Mouse (Mus musculus) hindbrain, embryonic 12.5 days (tissue): ENCODE results near the gene Mybpc2. TPM values are rescaled to one million over a fixed set of nuclear protein-coding genes. Genes with fewer than 3 reads are reported as not detected.

ENCODE experiments used
- ATAC-seq: fragments of 200-750 bp; cut with Nextera tagmentation; 2 replicates; pipeline ENCODE4 v1.8.0; 2017; ENCODE audit warnings: moderate TSS enrichment; ENCODE audit not compliant: low FRiP score
- H3K27ac ChIP-seq: fragments of 300-500 bp; sonication (generic); 2 replicates; pipeline ENCODE4 v1.5.1; 2016; ENCODE audit warnings: mild to moderate bottlenecking
- H3K27me3 ChIP-seq: fragments of 300-500 bp; sonication (generic); 2 replicates; pipeline ENCODE4 v1.6.1; 2016; ENCODE audit warnings: mild to moderate bottlenecking
- H3K36me3 ChIP-seq: fragments of 300-500 bp; sonication (generic); 2 replicates; pipeline ENCODE4 v1.6.1; 2016; ENCODE audit warnings: mild to moderate bottlenecking
- H3K4me1 ChIP-seq: fragments of 300-500 bp; sonication (generic); 2 replicates; pipeline ENCODE4 v1.6.1; 2016
- H3K4me2 ChIP-seq: fragments of 300-500 bp; sonication (generic); replicated peaks from 2 replicates; pipeline ENCODE4 v1.6.1; 2016; ENCODE audit warnings: mild to moderate bottlenecking
- H3K4me3 ChIP-seq: fragments of 300-500 bp; sonication (generic); 2 replicates; pipeline ENCODE4 v1.5.1; 2016; ENCODE audit warnings: mild to moderate bottlenecking
- H3K9ac ChIP-seq: fragments of 300-500 bp; sonication (generic); 2 replicates; pipeline ENCODE4 v1.6.1; 2016; ENCODE audit warnings: mild to moderate bottlenecking, moderate library complexity
- H3K9me3 ChIP-seq: fragments of 300-500 bp; sonication (generic); replicated peaks from 2 replicates; pipeline ENCODE4 v1.6.1; 2016; ENCODE audit warnings: mild to moderate bottlenecking
- WGBS: fragments of 180-500 bp; shearing (Covaris S2); methylation state at CpG from one replicate; pipeline ENCODE4 v1.1.7; 2016; 5-methylcytosine and 5-hydroxymethylcytosine counted together
- polyA plus RNA-seq: library from polyadenylated mRNA; unstranded; fragments of >200 nt; fragmentation: Nextera tagmentation; extraction: Ambion mirVana; gene quantifications from 2 replicates; pipeline ENCODE4 v1.2.1, GENCODE M21; 2016

Gene Mybpc2
- polyA plus RNA-seq, 1 experiment from 2014 or later: 0.22 TPM

DNA sequence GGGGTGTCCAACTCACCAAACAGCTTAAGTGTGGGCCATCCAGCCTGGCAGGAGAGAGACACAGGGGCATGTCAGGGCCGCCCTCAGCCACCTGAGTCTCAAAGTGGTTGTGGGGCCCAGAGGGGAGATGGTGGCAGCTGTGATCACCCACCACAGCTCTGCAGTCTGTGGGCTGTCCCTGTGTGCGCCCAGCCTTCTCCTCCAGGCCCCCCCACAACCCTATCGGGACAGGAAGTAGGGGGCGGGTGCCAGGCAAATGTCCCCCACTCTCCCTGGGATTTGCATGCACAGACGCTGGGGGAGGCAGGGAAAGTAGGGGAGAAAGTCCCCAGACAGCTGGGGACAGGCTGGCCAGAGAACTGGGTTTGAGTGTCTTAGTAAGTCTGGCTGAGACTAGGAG is 6.8 kb upstream of the Mybpc2 start:
- Histone ChIP-seq H3K4me3 (no peak overlapping the region), H3K4me1 (peaks cover 8% of the 10 kb centered on the region), H3K36me3 (peaks cover 34% of the 10 kb centered on the region), H3K9ac (no peak overlapping the region), H3K4me2 (no peak overlapping the region), H3K9me3 (no peaks in the 10 kb centered on the region), H3K27ac (no peak overlapping the region), H3K27me3 (peaks cover 32% of the 10 kb centered on the region)
- WGBS: 50% methylated on average over 5 of the region's 5 CpGs
- no peak for ATAC-seq

DNA sequence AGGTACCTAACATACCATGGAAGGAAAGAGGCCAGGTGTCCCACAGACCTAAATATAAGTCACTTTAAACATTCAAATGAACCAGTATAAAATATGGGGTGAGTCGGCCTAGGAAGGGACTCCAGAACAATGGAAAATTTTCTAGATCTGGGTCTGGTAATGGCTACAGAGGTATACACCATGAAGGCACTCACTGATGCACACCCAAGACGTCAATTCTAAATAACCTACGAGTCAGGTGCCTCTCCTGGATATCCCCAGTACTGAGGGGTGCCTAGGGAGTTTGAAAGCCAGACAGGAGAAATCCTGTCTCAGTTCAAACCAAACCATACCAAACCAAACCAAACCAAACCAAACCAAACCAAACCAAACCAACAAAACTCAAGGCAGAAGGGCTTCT is 6.1 kb upstream of the Mybpc2 start:
- Histone ChIP-seq H3K4me1 (peaks cover 8% of the 10 kb centered on the region), H3K27ac (no peak overlapping the region), H3K4me3 (no peak overlapping the region), H3K27me3 (peaks cover 38% of the 10 kb centered on the region), H3K36me3 (peaks cover 28% of the 10 kb centered on the region), H3K9ac (no peak overlapping the region), H3K9me3 (no peaks in the 10 kb centered on the region), H3K4me2 (no peak overlapping the region)
- ATAC-seq: no peak
- 78% methylated on average over 3 of the region's 3 CpGs for WGBS

DNA sequence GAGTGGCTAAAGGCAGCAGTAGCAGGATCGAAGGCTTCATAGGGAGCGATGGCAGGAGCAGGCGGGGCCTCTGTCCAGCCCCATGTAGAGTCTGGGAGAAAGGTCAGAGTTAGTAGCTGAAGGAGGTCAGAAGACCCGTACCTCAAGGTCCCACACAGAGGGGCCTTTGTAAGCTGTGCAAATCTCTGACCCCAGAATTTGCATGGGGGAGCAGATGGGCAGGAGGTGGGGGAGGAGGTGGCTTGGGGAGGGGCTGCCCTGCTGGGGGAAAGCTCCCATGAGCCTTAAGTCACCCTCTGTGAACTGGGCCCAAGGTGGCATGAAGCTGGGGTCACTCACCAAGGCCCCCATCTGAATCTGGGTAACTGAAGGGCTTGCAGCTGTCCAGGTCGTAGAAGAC is 5.1 kb upstream of the Mybpc2 start:
- 59% methylated on average over 5 of the region's 5 CpGs for WGBS
- peaks cover 48% of the 10 kb centered on the region for H3K27me3 ChIP-seq

GRCm38 (mm10) chr7:44527483-44528398 is 3.3 kb upstream of the Mybpc2 start:
- peaks cover 66% of the 10 kb centered on the region for H3K27me3 ChIP-seq
- peak overlapping the region; percentile 58 for H3K4me2 ChIP-seq
- no peak overlapping the region for H3K27ac ChIP-seq
- peaks cover 15% of the 10 kb centered on the region for H3K4me1 ChIP-seq
- WGBS: 6% methylated on average over 40 of the region's 40 CpGs
- H3K9me3 ChIP-seq: no peaks in the 10 kb centered on the region
- peak overlapping the region; percentile 36 for H3K9ac ChIP-seq
- 0 out of 2 replicates have a peak, but pooled peaks have one; percentile 23 for ATAC-seq
- peak overlapping the region; percentile 22 for H3K4me3 ChIP-seq
- H3K36me3 ChIP-seq: 0 out of 2 replicates have a peak, but pooled peaks cover 2% of the 10 kb centered on the region

More for the DNA sequence above, 5.1 kb upstream of the Mybpc2 start:
- no peak for ATAC-seq
- Histone ChIP-seq H3K4me3 (no peak overlapping the region), H3K27ac (no peak overlapping the region), H3K36me3 (peaks cover 20% of the 10 kb centered on the region), H3K9me3 (no peaks in the 10 kb centered on the region), H3K4me1 (peaks cover 15% of the 10 kb centered on the region), H3K4me2 (no peak overlapping the region), H3K9ac (no peak overlapping the region)

GRCm38 (mm10) chr7:44526414-44527154 is 2.1 kb upstream of the Mybpc2 start:
- Histone ChIP-seq H3K4me2 (no peak overlapping the region), H3K27me3 (peaks cover 77% of the 10 kb centered on the region), H3K9ac (no peak overlapping the region), H3K9me3 (no peaks in the 10 kb centered on the region), H3K36me3 (no peaks in the 10 kb centered on the region), H3K4me1 (peaks cover 16% of the 10 kb centered on the region), H3K4me3 (no peak overlapping the region), H3K27ac (no peak overlapping the region)
- WGBS: 88% methylated on average over 14 of the region's 14 CpGs
- no peak for ATAC-seq

- no peak for ATAC-seq
- Histone ChIP-seq H3K27me3 (peaks cover 88% of the 10 kb centered on the region), H3K36me3 (no peaks in the 10 kb centered on the region), H3K4me1 (peaks cover 17% of the 10 kb centered on the region), H3K27ac (no peak overlapping the region), H3K4me3 (no peak overlapping the region), H3K9me3 (no peaks in the 10 kb centered on the region), H3K4me2 (peak overlapping the region; percentile 30), H3K9ac (peak overlapping the region; percentile 38; the same call in 1 of the 2 replicates)
- WGBS: 16% methylated on average over 21 of the region's 22 CpGs
These were observed 823 bp upstream of the Mybpc2 start for GRCm38 (mm10) chr7:44525126-44525832.

DNA sequence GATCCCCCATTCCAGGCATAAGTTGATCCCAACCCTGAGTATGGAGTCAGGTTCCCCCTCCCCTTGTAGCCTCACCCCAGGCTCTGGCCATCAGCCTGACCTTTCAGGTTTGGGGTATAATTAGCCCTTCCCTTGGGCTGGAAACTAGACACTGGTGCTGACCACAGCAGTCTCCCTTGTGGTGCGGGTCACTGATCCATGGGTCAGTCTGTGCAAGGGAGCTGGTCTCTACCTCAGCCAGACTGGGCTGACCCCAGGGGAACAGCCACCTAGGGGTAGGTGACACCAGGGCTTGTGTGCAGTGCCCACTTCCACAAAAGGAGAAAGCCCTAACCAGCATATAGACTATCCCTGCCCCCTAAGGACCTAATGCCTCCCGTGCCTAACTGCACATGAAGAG is 1.4 kb downstream of the Mybpc2 start:
- WGBS: 87% methylated on average over 2 of the region's 2 CpGs
- Histone ChIP-seq H3K4me1 (peaks cover 15% of the 10 kb centered on the region), H3K9me3 (no peaks in the 10 kb centered on the region), H3K4me3 (no peak overlapping the region), H3K9ac (no peak overlapping the region), H3K27ac (no peak overlapping the region), H3K27me3 (peaks cover 74% of the 10 kb centered on the region), H3K4me2 (no peak overlapping the region), H3K36me3 (no peaks in the 10 kb centered on the region)
- ATAC-seq: no peak

DNA sequence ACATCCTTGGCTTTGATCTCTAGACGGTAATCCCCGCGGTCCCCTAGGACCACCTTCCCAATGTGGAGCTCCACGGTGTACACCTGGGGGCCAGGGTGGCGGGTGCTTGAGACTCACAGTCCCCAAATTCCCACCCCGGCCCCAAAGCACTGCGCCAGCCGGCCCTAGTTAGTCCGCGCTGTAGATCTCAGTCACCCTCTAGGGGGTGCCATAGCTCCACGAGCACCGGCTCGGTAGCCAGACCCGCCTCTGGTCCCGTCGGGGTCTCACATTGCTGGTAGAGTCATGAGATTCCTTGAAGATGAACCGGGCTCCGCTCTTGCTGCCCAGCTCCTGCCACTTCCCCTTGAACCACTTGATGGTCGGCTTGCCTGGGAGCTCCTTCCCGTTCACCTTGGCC is 2.7 kb downstream of the Mybpc2 start:
- H3K9ac ChIP-seq: no peak overlapping the region
- H3K4me2 ChIP-seq: peak overlapping the region; percentile 30
- peaks cover 9% of the 10 kb centered on the region for H3K4me1 ChIP-seq
- H3K4me3 ChIP-seq: no peak overlapping the region
- no peaks in the 10 kb centered on the region for H3K9me3 ChIP-seq
- H3K27ac ChIP-seq: no peak overlapping the region
- 4% methylated on average over 20 of the region's 20 CpGs for WGBS
- H3K27me3 ChIP-seq: peaks cover 70% of the 10 kb centered on the region
- no peaks in the 10 kb centered on the region for H3K36me3 ChIP-seq
- peak; percentile 59; the same call in 1 of the 2 replicates for ATAC-seq

- Histone ChIP-seq H3K4me1 (peaks cover 9% of the 10 kb centered on the region), H3K4me2 (no peak overlapping the region), H3K27me3 (peaks cover 71% of the 10 kb centered on the region), H3K4me3 (no peak overlapping the region), H3K36me3 (no peaks in the 10 kb centered on the region), H3K9me3 (no peaks in the 10 kb centered on the region), H3K9ac (no peak overlapping the region), H3K27ac (no peak overlapping the region)
- ATAC-seq: no peak
- 71% methylated on average over 3 of the region's 3 CpGs for WGBS
These were observed 3.5 kb downstream of the Mybpc2 start for GRCm38 (mm10) chr7:44520990-44521389.

DNA sequence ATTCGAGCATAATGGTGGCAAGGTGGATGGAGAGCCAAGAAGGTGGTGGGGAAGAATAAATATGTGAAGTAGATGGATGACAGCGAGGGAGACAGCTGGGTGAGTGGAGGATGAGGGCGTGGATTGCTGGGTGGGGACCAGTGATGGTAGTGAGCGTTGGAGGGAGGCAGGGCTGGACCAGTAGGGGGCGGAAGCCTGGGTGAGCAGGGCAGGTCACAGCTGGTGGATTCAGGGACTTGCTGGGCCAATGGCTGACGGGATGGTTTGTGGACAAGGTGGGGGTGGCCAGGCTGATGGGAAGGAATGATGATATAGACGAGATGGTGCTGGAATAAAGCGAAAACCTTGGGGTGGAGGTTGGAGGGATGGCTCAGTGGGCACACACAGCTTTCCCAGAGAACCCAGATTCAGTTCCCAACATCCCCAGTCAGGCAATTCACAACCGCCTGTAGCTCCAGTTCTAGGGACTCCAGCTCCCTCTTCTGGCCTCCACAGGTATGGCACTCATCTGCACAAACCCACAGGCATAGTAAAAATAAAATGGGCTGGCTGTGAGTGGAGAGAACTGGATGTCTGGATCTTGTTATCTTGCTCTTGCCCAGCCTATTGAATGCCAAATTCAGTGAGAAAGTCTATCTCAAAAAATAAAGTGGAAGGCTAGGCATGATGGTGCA is 5.1 kb downstream of the Mybpc2 start:
- Histone ChIP-seq H3K27ac (no peak overlapping the region), H3K9ac (no peak overlapping the region), H3K4me1 (0 out of 2 replicates have a peak, but pooled peaks cover 2% of the 10 kb centered on the region), H3K27me3 (peaks cover 58% of the 10 kb centered on the region), H3K36me3 (no peaks in the 10 kb centered on the region), H3K9me3 (no peaks in the 10 kb centered on the region), H3K4me2 (no peak overlapping the region), H3K4me3 (no peak overlapping the region)
- ATAC-seq: no peak
- 66% methylated on average over 9 of the region's 9 CpGs for WGBS

DNA sequence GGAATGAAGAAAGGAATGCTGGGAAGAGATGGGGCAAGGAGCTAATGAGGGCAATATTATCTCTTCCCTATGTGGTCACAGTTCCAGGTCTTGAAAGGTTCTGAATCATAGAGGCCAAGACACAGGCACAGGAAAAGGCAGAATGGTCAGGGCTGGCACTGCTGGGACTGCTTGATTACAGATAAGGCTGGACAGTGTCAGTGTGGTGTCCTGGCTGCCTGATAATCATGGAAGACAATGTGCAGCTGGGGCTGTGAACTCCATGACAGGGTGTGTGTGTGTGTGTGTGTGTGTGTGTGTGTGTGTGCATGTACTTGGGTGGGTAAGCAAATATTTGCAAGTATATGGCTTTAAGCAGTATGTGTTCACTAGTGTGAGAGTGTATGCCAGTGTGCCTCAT is 17.0 kb downstream of the Mybpc2 start:
- H3K4me2 ChIP-seq: no peak overlapping the region
- no peak overlapping the region for H3K9ac ChIP-seq
- H3K27ac ChIP-seq: no peak overlapping the region
- no peak overlapping the region for H3K4me3 ChIP-seq
- H3K9me3 ChIP-seq: 0 out of 2 replicates have a peak, but pooled peaks cover 2% of the 10 kb centered on the region
- H3K4me1 ChIP-seq: no peaks in the 10 kb centered on the region
- peaks cover 31% of the 10 kb centered on the region for H3K27me3 ChIP-seq
- ATAC-seq: no peak
- H3K36me3 ChIP-seq: no peaks in the 10 kb centered on the region
